ENCODE assay signal across 8 mouse cellular contexts in genomic region chr8:108369081-108369480, GRCm38 (mm10).
DNase-seq lines count a peak whose midpoint lies in the region; ATAC-seq lines count a peak whose summit lies in the region.

No protein-coding gene starts in this region.

- no peak overlapping the region for H3K9ac ChIP-seq in forebrain, embryonic 14.5 days (ENCODE audit: low read length)
- no peak overlapping the region for H3K9ac ChIP-seq in neural tube, embryonic 15.5 days (replicated peaks)
- no peak overlapping the region for H3K9ac ChIP-seq in intestine, embryonic 16.5 days (ENCODE audit: low read depth, low read length)

- intact Hi-C loops in gastrocnemius, postnatal 36 days (cut with DNase I), result no loop called here

- 0 out of 2 replicates have a peak, but pooled peaks cover 3% of the 10 kb centered on the region for H3K4me1 ChIP-seq in forebrain, embryonic 14.5 days (ENCODE audit: control insufficient read depth, insufficient read depth, low read length)
- peaks cover 15% of the 10 kb centered on the region for H3K4me1 ChIP-seq in forebrain, embryonic 10.5 days
- H3K4me1 ChIP-seq in neural tube, embryonic 15.5 days, result peaks cover 13% of the 10 kb centered on the region
- peaks cover 5% of the 10 kb centered on the region; the same call in 1 of the 2 replicates for H3K4me1 ChIP-seq in intestine, embryonic 16.5 days (ENCODE audit: control insufficient read depth, insufficient read depth, low read length)

- no peaks in the 10 kb centered on the region for H3K36me3 ChIP-seq in forebrain, embryonic 14.5 days (ENCODE audit: control insufficient read depth, insufficient read depth, low read length)
- H3K36me3 ChIP-seq in forebrain, embryonic 10.5 days (replicated peaks), result no peaks in the 10 kb centered on the region
- no peaks in the 10 kb centered on the region for H3K36me3 ChIP-seq in neural tube, embryonic 15.5 days
- H3K36me3 ChIP-seq in intestine, embryonic 16.5 days (ENCODE audit: control insufficient read depth, insufficient read depth, low read length), result no peaks in the 10 kb centered on the region

- DNase-seq in forebrain, embryonic 14.5 days (ENCODE audit: low spot score), result peak; percentile 81
- no peak for DNase-seq in forebrain, embryonic 10.5 days (ENCODE audit: extremely low spot score, low spot score)
- peak; percentile 15 to 48 for DNase-seq in lung, adult 18-20 months
- DNase-seq in lung, postnatal 4 days, result no peak
- DNase-seq in fibroblast of lung, adult 2 months (ENCODE audit: low read depth), result peak; percentile 36
- no peak for DNase-seq in gastrocnemius, postnatal 36 days

- H3K9me3 ChIP-seq in forebrain, embryonic 14.5 days (replicated peaks; ENCODE audit: control insufficient read depth, low read length), result no peaks in the 10 kb centered on the region
- no peaks in the 10 kb centered on the region for H3K9me3 ChIP-seq in forebrain, embryonic 10.5 days
- H3K9me3 ChIP-seq in neural tube, embryonic 15.5 days (replicated peaks), result no peaks in the 10 kb centered on the region
- H3K9me3 ChIP-seq in intestine, embryonic 16.5 days (ENCODE audit: control insufficient read depth, low read length), result no peaks in the 10 kb centered on the region

- 9% methylated on average over 6 of the region's 6 CpGs for WGBS in forebrain, embryonic 14.5 days
- 52% methylated on average over 6 of the region's 6 CpGs for WGBS in forebrain, embryonic 10.5 days
- WGBS in neural tube, embryonic 15.5 days, result 25% methylated on average over 6 of the region's 6 CpGs
- WGBS in intestine, embryonic 16.5 days, result 14% methylated on average over 6 of the region's 6 CpGs

- H3K27ac ChIP-seq in forebrain, embryonic 14.5 days (ENCODE audit: low read depth, low read length), result no peak overlapping the region
- no peak overlapping the region for H3K27ac ChIP-seq in forebrain, embryonic 10.5 days
- H3K27ac ChIP-seq in neural tube, embryonic 15.5 days (replicated peaks), result 0 out of 2 replicates have a peak overlapping the region, but pooled peaks have one; percentile 13
- no peak overlapping the region for H3K27ac ChIP-seq in intestine, embryonic 16.5 days (ENCODE audit: low read length)

- no peak overlapping the region for H3K4me2 ChIP-seq in forebrain, embryonic 14.5 days (ENCODE audit: low read length)
- no peak overlapping the region for H3K4me2 ChIP-seq in neural tube, embryonic 15.5 days
- no peak overlapping the region for H3K4me2 ChIP-seq in intestine, embryonic 16.5 days (ENCODE audit: low read depth, low read length)

- H3K27me3 ChIP-seq in forebrain, embryonic 14.5 days (replicated peaks; ENCODE audit: control insufficient read depth, insufficient read depth, low read length), result no peaks in the 10 kb centered on the region
- peaks cover 28% of the 10 kb centered on the region for H3K27me3 ChIP-seq in forebrain, embryonic 10.5 days (ENCODE audit: poor library complexity, severe bottlenecking)
- peaks cover 2% of the 10 kb centered on the region; the same call in 1 of the 2 replicates for H3K27me3 ChIP-seq in neural tube, embryonic 15.5 days (replicated peaks)
- H3K27me3 ChIP-seq in intestine, embryonic 16.5 days (replicated peaks; ENCODE audit: control insufficient read depth, insufficient read depth, low read length), result no peaks in the 10 kb centered on the region

- ATAC-seq in forebrain, embryonic 14.5 days, result peak; percentile 61; the same call in 1 of the 2 replicates
- no peak for ATAC-seq in neural tube, embryonic 15.5 days (ENCODE audit: low FRiP score)
- ATAC-seq in intestine, embryonic 16.5 days, result no peak

- H3K4me3 ChIP-seq in forebrain, embryonic 14.5 days (ENCODE audit: low read depth, low read length), result no peak overlapping the region
- no peak overlapping the region for H3K4me3 ChIP-seq in forebrain, embryonic 10.5 days
- no peak overlapping the region for H3K4me3 ChIP-seq in neural tube, embryonic 15.5 days (replicated peaks)
- no peak overlapping the region for H3K4me3 ChIP-seq in intestine, embryonic 16.5 days (ENCODE audit: low read length)

Comparison
In these comparisons a context has a peak if more than half of its experiments do, and no peak if none do; other contexts are left out.
1. DNase-seq: peak in forebrain, embryonic 14.5 days (single experiment), lung, adult 18-20 months (2 of 2) and fibroblast of lung, adult 2 months (single experiment); none in forebrain, embryonic 10.5 days (single experiment), lung, postnatal 4 days (0 of 2) and gastrocnemius, postnatal 36 days (0 of 2).